Mouse (Mus musculus): Measurements from ENCODE around the gene Ajm1. TPM values are rescaled to one million over a fixed set of nuclear protein-coding genes. Genes with fewer than 3 reads are reported as not detected.

Gene Ajm1
- total and polyA plus RNA-seq, 3 experiments, result 0.05 to 1.1 (median 0.35) TPM

DNA sequence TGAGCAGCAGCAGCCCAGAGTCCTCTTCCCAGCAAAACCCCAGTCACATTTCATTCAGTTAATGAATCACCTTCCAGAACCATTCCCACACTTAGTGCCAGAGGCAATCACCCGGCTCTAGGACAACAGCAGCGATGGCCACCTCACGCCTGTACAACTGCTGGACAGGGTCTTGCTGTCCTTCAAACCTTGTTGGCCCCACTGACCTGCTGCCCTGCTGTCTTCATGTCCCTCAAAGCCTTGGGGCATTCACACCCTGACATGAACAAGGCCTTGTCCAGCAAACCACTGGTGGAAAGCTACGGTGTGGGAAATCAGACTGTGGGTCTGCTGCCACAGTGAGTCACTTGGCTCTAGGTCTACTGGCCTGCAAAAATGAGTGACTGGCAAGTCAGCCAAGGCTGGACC is 41.0 kb downstream of the Ajm1 start:
- H3K4me1 ChIP-seq (ENCODE audit: insufficient read depth, low read depth, low read length), result peaks cover 32% of the 10 kb centered on the region
- ATAC-seq (ENCODE audit: extremely low read depth, insufficient number of reproducible peaks, low FRiP score, poor library complexity, severe bottlenecking) (no peak), DNase-seq (ENCODE audit: low spot score) (no peak)
- H3K4me3 ChIP-seq (ENCODE audit: low read depth, low read length), result no peak overlapping the region
- no peak for TF ChIP-seq POLR2AphosphoS5 (IDR thresholded peaks at IDR 0.05; ENCODE audit: insufficient replicate concordance, low read depth, low read length)
- TF ChIP-seq GATA1 (IDR thresholded peaks at IDR 0.05; ENCODE audit: borderline replicate concordance, low read length), result no peak
- TF ChIP-seq GATA2 (IDR thresholded peaks at IDR 0.05; ENCODE audit: borderline replicate concordance, low read depth, low read length), result no peak
- no peak for TF ChIP-seq CTCF (IDR thresholded peaks at IDR 0.05; ENCODE audit: low read depth, low read length)
- no peak for TF ChIP-seq TAL1 (conservative IDR thresholded peaks at IDR 0.05; ENCODE audit: low read depth, low read length)
- no peaks in the 10 kb centered on the region for H3K27me3 ChIP-seq (ENCODE audit: insufficient read depth, low read length)
- H3K9me3 ChIP-seq (replicated peaks), result no peaks in the 10 kb centered on the region
- H3K36me3 ChIP-seq (replicated peaks), result peaks cover 88% of the 10 kb centered on the region

GRCm38 (mm10) chr2:25536531-25536930 is 45.0 kb downstream of the Ajm1 start:
- TF ChIP-seq CTCF (IDR thresholded peaks at IDR 0.05; ENCODE audit: low read depth, low read length) (no peak), GATA2 (IDR thresholded peaks at IDR 0.05; ENCODE audit: borderline replicate concordance, low read depth, low read length) (no peak), TAL1 (conservative IDR thresholded peaks at IDR 0.05; ENCODE audit: low read depth, low read length) (no peak), GATA1 (IDR thresholded peaks at IDR 0.05; ENCODE audit: borderline replicate concordance, low read length) (no peak), POLR2AphosphoS5 (IDR thresholded peaks at IDR 0.05; ENCODE audit: insufficient replicate concordance, low read depth, low read length) (no peak)
- no peak overlapping the region for H3K4me3 ChIP-seq (ENCODE audit: low read depth, low read length)
- no peak for DNase-seq (ENCODE audit: low spot score)
- H3K4me1 ChIP-seq (ENCODE audit: insufficient read depth, low read depth, low read length), result peaks cover 22% of the 10 kb centered on the region
- ATAC-seq (ENCODE audit: extremely low read depth, insufficient number of reproducible peaks, low FRiP score, poor library complexity, severe bottlenecking), result no peak
- H3K9me3 ChIP-seq (replicated peaks), result no peaks in the 10 kb centered on the region
- no peaks in the 10 kb centered on the region for H3K27me3 ChIP-seq (ENCODE audit: insufficient read depth, low read length)
- H3K36me3 ChIP-seq (replicated peaks), result peaks cover 89% of the 10 kb centered on the region

- no peak overlapping the region for H3K4me3 ChIP-seq (ENCODE audit: low read depth, low read length)
- peaks cover 18% of the 10 kb centered on the region for H3K4me1 ChIP-seq (ENCODE audit: insufficient read depth, low read depth, low read length)
- H3K27me3 ChIP-seq (ENCODE audit: insufficient read depth, low read length), result no peaks in the 10 kb centered on the region
- TF ChIP-seq TAL1 (conservative IDR thresholded peaks at IDR 0.05; ENCODE audit: low read depth, low read length), result no peak
- no peak for TF ChIP-seq POLR2AphosphoS5 (IDR thresholded peaks at IDR 0.05; ENCODE audit: insufficient replicate concordance, low read depth, low read length)
- TF ChIP-seq GATA2 (IDR thresholded peaks at IDR 0.05; ENCODE audit: borderline replicate concordance, low read depth, low read length), result no peak
- no peak for TF ChIP-seq GATA1 (IDR thresholded peaks at IDR 0.05; ENCODE audit: borderline replicate concordance, low read length)
- TF ChIP-seq CTCF (IDR thresholded peaks at IDR 0.05; ENCODE audit: low read depth, low read length), result no peak
- DNase-seq (ENCODE audit: low spot score) (no peak), ATAC-seq (ENCODE audit: extremely low read depth, insufficient number of reproducible peaks, low FRiP score, poor library complexity, severe bottlenecking) (no peak)
- peaks cover 94% of the 10 kb centered on the region for H3K36me3 ChIP-seq (replicated peaks)
- H3K9me3 ChIP-seq (replicated peaks), result no peaks in the 10 kb centered on the region
These were observed 46.7 kb downstream of the Ajm1 start for GRCm38 (mm10) chr2:25534866-25535182.

GRCm38 (mm10) chr2:25534178-25534865 is 47.2 kb downstream of the Ajm1 start:
- TF ChIP-seq GATA1 (IDR thresholded peaks at IDR 0.05; ENCODE audit: borderline replicate concordance, low read length), result no peak
- no peak for TF ChIP-seq GATA2 (IDR thresholded peaks at IDR 0.05; ENCODE audit: borderline replicate concordance, low read depth, low read length)
- TF ChIP-seq POLR2AphosphoS5 (IDR thresholded peaks at IDR 0.05; ENCODE audit: insufficient replicate concordance, low read depth, low read length), result no peak
- no peak for TF ChIP-seq CTCF (IDR thresholded peaks at IDR 0.05; ENCODE audit: low read depth, low read length)
- no peak for TF ChIP-seq TAL1 (conservative IDR thresholded peaks at IDR 0.05; ENCODE audit: low read depth, low read length)
- H3K36me3 ChIP-seq (replicated peaks), result peaks cover 94% of the 10 kb centered on the region
- ATAC-seq (ENCODE audit: extremely low read depth, insufficient number of reproducible peaks, low FRiP score, poor library complexity, severe bottlenecking) (no peak), DNase-seq (ENCODE audit: low spot score) (no peak)
- no peak overlapping the region for H3K4me3 ChIP-seq (ENCODE audit: low read depth, low read length)
- H3K9me3 ChIP-seq (replicated peaks), result no peaks in the 10 kb centered on the region
- H3K27me3 ChIP-seq (ENCODE audit: insufficient read depth, low read length), result no peaks in the 10 kb centered on the region
- peaks cover 14% of the 10 kb centered on the region for H3K4me1 ChIP-seq (ENCODE audit: insufficient read depth, low read depth, low read length)

DNA sequence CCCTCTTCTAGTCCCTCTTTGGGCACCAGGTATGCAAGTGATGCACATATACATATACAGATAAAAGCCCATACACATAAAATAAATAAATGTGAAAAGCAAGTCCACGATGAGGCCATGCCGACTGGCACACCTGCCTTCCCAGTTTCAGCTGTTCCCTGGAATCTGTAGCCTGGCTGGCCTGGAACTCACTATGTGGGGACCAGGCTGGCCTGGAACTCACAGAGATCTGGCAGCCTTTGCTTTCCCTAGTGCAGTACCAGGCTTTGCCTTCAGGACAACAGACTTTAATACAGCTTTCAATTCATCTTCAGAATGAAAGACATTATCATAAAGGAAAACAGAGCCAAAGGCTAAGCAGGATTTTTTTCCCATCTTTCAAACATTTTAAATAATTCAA is 47.9 kb downstream of the Ajm1 start:
- Histone ChIP-seq H3K9me3 (replicated peaks) (no peaks in the 10 kb centered on the region), H3K36me3 (replicated peaks) (peaks cover 94% of the 10 kb centered on the region), H3K27me3 (ENCODE audit: insufficient read depth, low read length) (no peaks in the 10 kb centered on the region), H3K4me3 (ENCODE audit: low read depth, low read length) (no peak overlapping the region), H3K4me1 (ENCODE audit: insufficient read depth, low read depth, low read length) (peaks cover 14% of the 10 kb centered on the region)
- ATAC-seq (ENCODE audit: extremely low read depth, insufficient number of reproducible peaks, low FRiP score, poor library complexity, severe bottlenecking) (no peak), DNase-seq (ENCODE audit: low spot score) (no peak)
- TF ChIP-seq POLR2AphosphoS5 (IDR thresholded peaks at IDR 0.05; ENCODE audit: insufficient replicate concordance, low read depth, low read length) (no peak), CTCF (IDR thresholded peaks at IDR 0.05; ENCODE audit: low read depth, low read length) (no peak), GATA1 (IDR thresholded peaks at IDR 0.05; ENCODE audit: borderline replicate concordance, low read length) (no peak), TAL1 (conservative IDR thresholded peaks at IDR 0.05; ENCODE audit: low read depth, low read length) (no peak), GATA2 (IDR thresholded peaks at IDR 0.05; ENCODE audit: borderline replicate concordance, low read depth, low read length) (no peak)

GRCm38 (mm10) chr2:25526510-25527302 is 54.9 kb downstream of the Ajm1 start:
- DNase-seq (ENCODE audit: low spot score) (no peak), ATAC-seq (ENCODE audit: extremely low read depth, insufficient number of reproducible peaks, low FRiP score, poor library complexity, severe bottlenecking) (no peak)
- Histone ChIP-seq H3K36me3 (replicated peaks) (peaks cover 98% of the 10 kb centered on the region), H3K9me3 (replicated peaks) (no peaks in the 10 kb centered on the region), H3K4me3 (ENCODE audit: low read depth, low read length) (no peak overlapping the region), H3K4me1 (ENCODE audit: insufficient read depth, low read depth, low read length) (no peaks in the 10 kb centered on the region), H3K27me3 (ENCODE audit: insufficient read depth, low read length) (no peaks in the 10 kb centered on the region)
- TF ChIP-seq GATA1 (IDR thresholded peaks at IDR 0.05; ENCODE audit: borderline replicate concordance, low read length), result no peak
- TF ChIP-seq CTCF (IDR thresholded peaks at IDR 0.05; ENCODE audit: low read depth, low read length), result no peak
- TF ChIP-seq TAL1 (conservative IDR thresholded peaks at IDR 0.05; ENCODE audit: low read depth, low read length), result no peak
- no peak for TF ChIP-seq GATA2 (IDR thresholded peaks at IDR 0.05; ENCODE audit: borderline replicate concordance, low read depth, low read length)
- TF ChIP-seq POLR2AphosphoS5 (IDR thresholded peaks at IDR 0.05; ENCODE audit: insufficient replicate concordance, low read depth, low read length), result no peak

Other genes starting within 250 kb of the Ajm1 start
Only the 20 nearest of the 34 such genes appear.
- not detected in 2 replicates for gene Clic3, start 124.9 kb downstream of the Ajm1 start, total RNA-seq (2014; fragmentation: Nextera tagmentation)
- 0.22 TPM in 1 of 2 replicates, not detected in the other for gene Clic3, start 124.9 kb downstream of the Ajm1 start, total RNA-seq (2017)
- gene Clic3, start 124.9 kb downstream of the Ajm1 start, polyA plus RNA-seq (2012), result not detected in 2 replicates
- gene Paxx, start 120.7 kb downstream of the Ajm1 start, total RNA-seq (2014; fragmentation: Nextera tagmentation), result 16.3 and 23.2 TPM in 2 replicates
- gene Paxx, start 120.7 kb downstream of the Ajm1 start, total RNA-seq (2017), result 14.2 and 17.8 TPM in 2 replicates
- 43.4 and 47.0 TPM in 2 replicates for gene Paxx, start 120.7 kb downstream of the Ajm1 start, polyA plus RNA-seq (2012)
- gene Ptgds, start 111.7 kb downstream of the Ajm1 start, total RNA-seq (2014; fragmentation: Nextera tagmentation), result not detected in 2 replicates
- 0.44 TPM in 1 of 2 replicates, not detected in the other for gene Ptgds, start 111.7 kb downstream of the Ajm1 start, total RNA-seq (2017)
- not detected in 2 replicates for gene Ptgds, start 111.7 kb downstream of the Ajm1 start, polyA plus RNA-seq (2012)
- not detected in 2 replicates for gene Lcn12, start 87.8 kb downstream of the Ajm1 start, total RNA-seq (2014; fragmentation: Nextera tagmentation)
- not detected in 2 replicates for gene Lcn12, start 87.8 kb downstream of the Ajm1 start, total RNA-seq (2017)
- gene Lcn12, start 87.8 kb downstream of the Ajm1 start, polyA plus RNA-seq (2012), result not detected in 2 replicates
- 48.3 and 57.9 TPM in 2 replicates for gene Fbxw5, start 81.0 kb downstream of the Ajm1 start, total RNA-seq (2014; fragmentation: Nextera tagmentation)
- gene Fbxw5, start 81.0 kb downstream of the Ajm1 start, total RNA-seq (2017), result 21.1 and 24.7 TPM in 2 replicates
- gene Fbxw5, start 81.0 kb downstream of the Ajm1 start, polyA plus RNA-seq (2012), result 17.1 and 35.5 TPM in 2 replicates
- 3.4 and 4.4 TPM in 2 replicates for gene C8g, start 80.0 kb downstream of the Ajm1 start, total RNA-seq (2014; fragmentation: Nextera tagmentation)
- 2.2 and 3.3 TPM in 2 replicates for gene C8g, start 80.0 kb downstream of the Ajm1 start, total RNA-seq (2017)
- 0.10 and 0.21 TPM in 2 replicates for gene C8g, start 80.0 kb downstream of the Ajm1 start, polyA plus RNA-seq (2012)
- 7.1 and 7.9 TPM in 2 replicates for gene Traf2, start 34.8 kb downstream of the Ajm1 start, total RNA-seq (2014; fragmentation: Nextera tagmentation)
- 18.1 and 19.1 TPM in 2 replicates for gene Traf2, start 34.8 kb downstream of the Ajm1 start, total RNA-seq (2017)
- 5.4 and 7.8 TPM in 2 replicates for gene Traf2, start 34.8 kb downstream of the Ajm1 start, polyA plus RNA-seq (2012)
- gene Edf1, start 23.9 kb downstream of the Ajm1 start, total RNA-seq (2014; fragmentation: Nextera tagmentation), result 102 and 126 TPM in 2 replicates
- gene Edf1, start 23.9 kb downstream of the Ajm1 start, total RNA-seq (2017), result 91.0 and 109 TPM in 2 replicates
- 570 and 701 TPM in 2 replicates for gene Edf1, start 23.9 kb downstream of the Ajm1 start, polyA plus RNA-seq (2012)
- 0.58 and 4.3 TPM in 2 replicates for gene Mamdc4, start 6.9 kb downstream of the Ajm1 start, total RNA-seq (2014; fragmentation: Nextera tagmentation)
- gene Mamdc4, start 6.9 kb downstream of the Ajm1 start, total RNA-seq (2017), result 1.9 and 5.5 TPM in 2 replicates
- 1.4 and 1.6 TPM in 2 replicates for gene Mamdc4, start 6.9 kb downstream of the Ajm1 start, polyA plus RNA-seq (2012)
- gene Phpt1, start 6.5 kb downstream of the Ajm1 start, total RNA-seq (2014; fragmentation: Nextera tagmentation), result 1.4 and 2.1 TPM in 2 replicates
- gene Phpt1, start 6.5 kb downstream of the Ajm1 start, total RNA-seq (2017), result 7.1 and 12.5 TPM in 2 replicates
- 6.5 and 9.5 TPM in 2 replicates for gene Phpt1, start 6.5 kb downstream of the Ajm1 start, polyA plus RNA-seq (2012)
- 73.4 and 74.9 TPM in 2 replicates for gene Rabl6, start 26.8 kb upstream of the Ajm1 start, total RNA-seq (2014; fragmentation: Nextera tagmentation)
- gene Rabl6, start 26.8 kb upstream of the Ajm1 start, total RNA-seq (2017), result 41.5 and 43.2 TPM in 2 replicates
- gene Rabl6, start 26.8 kb upstream of the Ajm1 start, polyA plus RNA-seq (2012), result 79.9 and 82.4 TPM in 2 replicates
- gene Ccdc183, start 35.9 kb upstream of the Ajm1 start, total RNA-seq (2014; fragmentation: Nextera tagmentation), result not detected in 2 replicates
- 0.05 TPM in 1 of 2 replicates, not detected in the other for gene Ccdc183, start 35.9 kb upstream of the Ajm1 start, total RNA-seq (2017)
- gene Ccdc183, start 35.9 kb upstream of the Ajm1 start, polyA plus RNA-seq (2012), result not detected in 2 replicates
- gene Tmem141, start 40.2 kb upstream of the Ajm1 start, total RNA-seq (2014; fragmentation: Nextera tagmentation), result not detected in 2 replicates
- not detected in 2 replicates for gene Tmem141, start 40.2 kb upstream of the Ajm1 start, total RNA-seq (2017)
- gene Tmem141, start 40.2 kb upstream of the Ajm1 start, polyA plus RNA-seq (2012), result not detected in 2 replicates
- not detected in 2 replicates for gene Fcna, start 46.3 kb upstream of the Ajm1 start, total RNA-seq (2014; fragmentation: Nextera tagmentation)
- gene Fcna, start 46.3 kb upstream of the Ajm1 start, total RNA-seq (2017), result not detected in 2 replicates
- gene Fcna, start 46.3 kb upstream of the Ajm1 start, polyA plus RNA-seq (2012), result not detected in 2 replicates
- not detected in 2 replicates for gene Lcn8, start 71.4 kb upstream of the Ajm1 start, total RNA-seq (2014; fragmentation: Nextera tagmentation)
- gene Lcn8, start 71.4 kb upstream of the Ajm1 start, total RNA-seq (2017), result not detected in 2 replicates
- not detected in 2 replicates for gene Lcn8, start 71.4 kb upstream of the Ajm1 start, polyA plus RNA-seq (2012)
- not detected in 2 replicates for gene Lcn5, start 76.2 kb upstream of the Ajm1 start, total RNA-seq (2014; fragmentation: Nextera tagmentation)
- not detected in 2 replicates for gene Lcn5, start 76.2 kb upstream of the Ajm1 start, total RNA-seq (2017)
- not detected in 2 replicates for gene Lcn5, start 76.2 kb upstream of the Ajm1 start, polyA plus RNA-seq (2012)
- not detected in 2 replicates for gene Lcn6, start 95.0 kb upstream of the Ajm1 start, total RNA-seq (2014; fragmentation: Nextera tagmentation)
- not detected in 2 replicates for gene Lcn6, start 95.0 kb upstream of the Ajm1 start, total RNA-seq (2017)
- gene Lcn6, start 95.0 kb upstream of the Ajm1 start, polyA plus RNA-seq (2012), result not detected in 2 replicates
- gene Lcn10, start 101.0 kb upstream of the Ajm1 start, total RNA-seq (2014; fragmentation: Nextera tagmentation), result not detected in 2 replicates
- gene Lcn10, start 101.0 kb upstream of the Ajm1 start, total RNA-seq (2017), result 0.17 TPM in 1 of 2 replicates, not detected in the other
- gene Lcn10, start 101.0 kb upstream of the Ajm1 start, polyA plus RNA-seq (2012), result not detected in 2 replicates
- not detected in 2 replicates for gene Obp2a, start 118.3 kb upstream of the Ajm1 start, total RNA-seq (2014; fragmentation: Nextera tagmentation)
- not detected in 2 replicates for gene Obp2a, start 118.3 kb upstream of the Ajm1 start, total RNA-seq (2017)
- gene Obp2a, start 118.3 kb upstream of the Ajm1 start, polyA plus RNA-seq (2012), result not detected in 2 replicates
- not detected in 2 replicates for gene Bmyc, start 125.0 kb upstream of the Ajm1 start, total RNA-seq (2014; fragmentation: Nextera tagmentation)
- gene Bmyc, start 125.0 kb upstream of the Ajm1 start, total RNA-seq (2017), result not detected in 2 replicates
- gene Bmyc, start 125.0 kb upstream of the Ajm1 start, polyA plus RNA-seq (2012), result not detected in 2 replicates

Measured in G1E (cell line).